ENCODE assay signal across 15 mouse cellular contexts in the genomic region with DNA sequence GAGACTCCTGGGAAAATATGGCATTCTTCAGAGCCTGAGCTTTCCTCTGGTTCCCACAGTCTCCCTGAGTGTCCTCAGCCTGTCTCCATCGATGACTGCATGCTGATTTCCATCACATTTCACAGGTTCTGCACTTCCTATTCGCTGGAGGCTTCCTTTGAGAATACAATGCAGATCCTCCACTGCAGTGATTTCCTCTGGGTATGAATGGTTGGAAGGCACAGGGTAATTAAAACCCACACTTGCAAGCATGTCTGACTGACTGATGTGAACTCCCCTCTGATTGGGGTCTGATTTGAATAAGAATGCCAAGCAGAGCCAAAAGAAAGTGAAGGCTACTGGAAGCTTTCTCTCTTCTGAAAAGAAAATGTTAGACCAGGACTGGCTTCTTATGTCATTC.
DNase-seq lines count a peak whose midpoint lies in the region; ATAC-seq and TF ChIP-seq lines count a peak whose summit lies in the region.
"Had no signal": no experiment of that assay in that cellular context is flagged by ENCODE, and none has a peak within 500 bp of the region (broad histone marks: within the 10 kb centered on the region; RNA-seq: fewer than 3 reads in every experiment).

No protein-coding gene starts in this region.

- no peak overlapping the region for H3K9ac ChIP-seq in embryonic facial prominence, embryonic 14.5 days (ENCODE audit: low read depth, low read length)
- H3K9ac ChIP-seq in hindbrain, embryonic 12.5 days, result no peak overlapping the region
- H3K9ac ChIP-seq in midbrain, embryonic 14.5 days (replicated peaks; ENCODE audit: low read length), result no peak overlapping the region
- H3K9ac ChIP-seq: intestine, embryonic 15.5 days; limb, embryonic 13.5 days; stomach, embryonic 15.5 days had no signal

- WGBS in embryonic facial prominence, embryonic 14.5 days, result 20% methylated on average over 2 of the region's 2 CpGs
- 13% methylated on average over 2 of the region's 2 CpGs for WGBS in hindbrain, embryonic 12.5 days
- 0% methylated on average over 2 of the region's 2 CpGs for WGBS in midbrain, embryonic 14.5 days

- peak; percentile 47; the same call in 1 of the 2 replicates for ATAC-seq in embryonic facial prominence, embryonic 14.5 days (ENCODE audit: low read depth)
- peak; percentile 94 for ATAC-seq in hindbrain, embryonic 12.5 days (ENCODE audit: low FRiP score)
- peak; percentile 79 for ATAC-seq in midbrain, embryonic 14.5 days (ENCODE audit: low FRiP score, low TSS enrichment)
- ATAC-seq: intestine, embryonic 15.5 days had no signal

- H3K4me1 ChIP-seq in embryonic facial prominence, embryonic 14.5 days (ENCODE audit: control insufficient read depth, insufficient read depth, low read length), result no peaks in the 10 kb centered on the region
- peaks cover 5% of the 10 kb centered on the region; the same call in 1 of the 2 replicates for H3K4me1 ChIP-seq in hindbrain, embryonic 12.5 days
- 0 out of 2 replicates have a peak, but pooled peaks cover 3% of the 10 kb centered on the region for H3K4me1 ChIP-seq in midbrain, embryonic 14.5 days (ENCODE audit: control insufficient read depth, insufficient read depth, low read length)
- H3K4me1 ChIP-seq: intestine, embryonic 15.5 days; limb, embryonic 13.5 days; stomach, embryonic 15.5 days had no signal

- no peaks in the 10 kb centered on the region for H3K9me3 ChIP-seq in embryonic facial prominence, embryonic 14.5 days (ENCODE audit: control insufficient read depth, low read length)
- no peaks in the 10 kb centered on the region for H3K9me3 ChIP-seq in hindbrain, embryonic 12.5 days (replicated peaks)
- H3K9me3 ChIP-seq in midbrain, embryonic 14.5 days (ENCODE audit: control insufficient read depth, low read length), result no peaks in the 10 kb centered on the region
- H3K9me3 ChIP-seq: intestine, embryonic 15.5 days; limb, embryonic 13.5 days; stomach, embryonic 15.5 days had no signal

- intact Hi-C loops in left cerebral cortex, adult 2 months (cut with DNase I), result no loop called here

- H3K27ac ChIP-seq in embryonic facial prominence, embryonic 14.5 days (replicated peaks; ENCODE audit: low read depth, low read length), result no peak overlapping the region
- no peak overlapping the region for H3K27ac ChIP-seq in hindbrain, embryonic 12.5 days
- no peak overlapping the region for H3K27ac ChIP-seq in midbrain, embryonic 14.5 days (replicated peaks; ENCODE audit: low read depth, low read length)
- H3K27ac ChIP-seq in left cerebral cortex, adult 2 months, result no peak overlapping the region
- H3K27ac ChIP-seq: intestine, embryonic 15.5 days; limb, embryonic 13.5 days; stomach, embryonic 15.5 days had no signal

- H3K4me3 ChIP-seq in embryonic facial prominence, embryonic 14.5 days (ENCODE audit: low read depth, low read length), result no peak overlapping the region
- H3K4me3 ChIP-seq in hindbrain, embryonic 12.5 days, result no peak overlapping the region
- no peak overlapping the region for H3K4me3 ChIP-seq in midbrain, embryonic 14.5 days (replicated peaks; ENCODE audit: low read depth, low read length)
- H3K4me3 ChIP-seq in left cerebral cortex, adult 2 months, result no peak overlapping the region
- H3K4me3 ChIP-seq: intestine, embryonic 15.5 days; limb, embryonic 13.5 days; stomach, embryonic 15.5 days had no signal

- H3K4me2 ChIP-seq in embryonic facial prominence, embryonic 14.5 days (ENCODE audit: low read depth, low read length), result no peak overlapping the region
- H3K4me2 ChIP-seq in hindbrain, embryonic 12.5 days (replicated peaks), result no peak overlapping the region
- H3K4me2 ChIP-seq in midbrain, embryonic 14.5 days (ENCODE audit: low read length), result no peak overlapping the region
- H3K4me2 ChIP-seq: intestine, embryonic 15.5 days; limb, embryonic 13.5 days; stomach, embryonic 15.5 days had no signal

- TF ChIP-seq CTCF in left cerebral cortex, adult 2 months (IDR thresholded peaks at IDR 0.05), result no peak

- peak; percentile 9 for DNase-seq in Muller cell, postnatal 12 days (ENCODE audit: inconsistent ontology term)
- peak; percentile 17 for DNase-seq in embryonic facial prominence, embryonic 14.5 days (ENCODE audit: low spot score)
- DNase-seq in midbrain, embryonic 14.5 days, result peak; percentile 64
- DNase-seq in left cerebral cortex, adult 2 months (ENCODE audit: extremely low spot score in 1 of 2, low spot score in 2 of 2), result no peak
- DNase-seq in right cerebral cortex, postnatal 4 days, result no peak
- DNase-seq in lung, postnatal 14 days, result no peak
- no peak for DNase-seq in kidney, postnatal 36 days
- DNase-seq: gastrocnemius, postnatal 14 days; kidney, postnatal 4 days; lung, adult 18-20 months; thymus, postnatal 14 days had no signal

- no peaks in the 10 kb centered on the region for H3K27me3 ChIP-seq in embryonic facial prominence, embryonic 14.5 days (replicated peaks; ENCODE audit: control insufficient read depth, insufficient read depth, low read length)
- H3K27me3 ChIP-seq in hindbrain, embryonic 12.5 days, result no peaks in the 10 kb centered on the region
- H3K27me3 ChIP-seq in midbrain, embryonic 14.5 days (ENCODE audit: control insufficient read depth, insufficient read depth, low read length), result no peaks in the 10 kb centered on the region
- H3K27me3 ChIP-seq: intestine, embryonic 15.5 days; limb, embryonic 13.5 days; stomach, embryonic 15.5 days had no signal

- H3K36me3 ChIP-seq in embryonic facial prominence, embryonic 14.5 days (ENCODE audit: control insufficient read depth, insufficient read depth, low read length), result no peaks in the 10 kb centered on the region
- H3K36me3 ChIP-seq in hindbrain, embryonic 12.5 days, result no peaks in the 10 kb centered on the region
- H3K36me3 ChIP-seq in midbrain, embryonic 14.5 days (ENCODE audit: control insufficient read depth, insufficient read depth, low read length), result no peaks in the 10 kb centered on the region
- H3K36me3 ChIP-seq: intestine, embryonic 15.5 days; limb, embryonic 13.5 days; stomach, embryonic 15.5 days had no signal

Comparison
In these comparisons a context has a peak if more than half of its experiments do, and no peak if none do; other contexts are left out.
1. DNase-seq: peak in Muller cell, postnatal 12 days (single experiment), embryonic facial prominence, embryonic 14.5 days (single experiment) and midbrain, embryonic 14.5 days (single experiment); none in left cerebral cortex, adult 2 months (0 of 2), right cerebral cortex, postnatal 4 days (single experiment), lung, postnatal 14 days (single experiment) and kidney, postnatal 36 days (0 of 2).
2. Peak in every context shown above with its lines, with median percentiles within 50 percentile points of each other: ATAC-seq.